30 mouse cellular contexts compared by ENCODE assay signal in genomic region chr6:136714097-136714496, GRCm38 (mm10). TPM values are rescaled to one million over a fixed set of nuclear protein-coding genes. Genes with fewer than 3 reads are reported as not detected.
DNase-seq lines count a peak whose midpoint lies in the region; ATAC-seq and TF ChIP-seq lines count a peak whose summit lies in the region.
"Had no signal": no experiment of that assay in that cellular context is flagged by ENCODE, and none has a peak within 500 bp of the region (broad histone marks: within the 10 kb centered on the region; RNA-seq: fewer than 3 reads in every experiment).

No protein-coding gene starts in this region.

- H3K27ac ChIP-seq in lung, postnatal 0 days (ENCODE audit: low read length) = no peak overlapping the region
- H3K27ac ChIP-seq: forebrain, embryonic 13.5 days; layer of hippocampus, adult 2 months; left cerebral cortex, adult 2 months; limb, embryonic 13.5 days; liver, embryonic 12.5 days; midbrain, embryonic 13.5 days; neural tube, embryonic 15.5 days; stomach, postnatal 0 days had no signal

- H3K4me2 ChIP-seq in lung, postnatal 0 days (replicated peaks; ENCODE audit: low read depth, low read length) = no peak overlapping the region
- H3K4me2 ChIP-seq: forebrain, embryonic 13.5 days; limb, embryonic 13.5 days; liver, embryonic 12.5 days; midbrain, embryonic 13.5 days; neural tube, embryonic 15.5 days had no signal

- no peak for TF ChIP-seq CTCF in lung, postnatal 0 days (IDR thresholded peaks at IDR 0.05)

- 64% methylated on average over 3 of the region's 3 CpGs for WGBS in lung, postnatal 0 days

- H3K9me3 ChIP-seq in lung, postnatal 0 days (ENCODE audit: low read length) = no peaks in the 10 kb centered on the region
- H3K9me3 ChIP-seq: forebrain, embryonic 13.5 days; limb, embryonic 13.5 days; liver, embryonic 12.5 days; midbrain, embryonic 13.5 days; neural tube, embryonic 15.5 days had no signal

- no peak overlapping the region for H3K9ac ChIP-seq in lung, postnatal 0 days (replicated peaks; ENCODE audit: low read depth)
- H3K9ac ChIP-seq: forebrain, embryonic 13.5 days; limb, embryonic 13.5 days; liver, embryonic 12.5 days; midbrain, embryonic 13.5 days; neural tube, embryonic 15.5 days had no signal

- no peaks in the 10 kb centered on the region for H3K36me3 ChIP-seq in lung, postnatal 0 days (ENCODE audit: insufficient read depth, low read length)
- H3K36me3 ChIP-seq: limb, embryonic 13.5 days; liver, embryonic 12.5 days; midbrain, embryonic 13.5 days; neural tube, embryonic 15.5 days had no signal

- no peaks in the 10 kb centered on the region for H3K4me1 ChIP-seq in lung, postnatal 0 days (ENCODE audit: insufficient read depth, low read depth, low read length)
- H3K4me1 ChIP-seq: forebrain, embryonic 13.5 days; limb, embryonic 13.5 days; liver, embryonic 12.5 days; midbrain, embryonic 13.5 days; neural tube, embryonic 15.5 days had no signal

- no peak overlapping the region for H3K4me3 ChIP-seq in lung, postnatal 0 days (ENCODE audit: low read depth, low read length)
- H3K4me3 ChIP-seq: forebrain, embryonic 13.5 days; layer of hippocampus, adult 2 months; left cerebral cortex, adult 2 months; limb, embryonic 13.5 days; liver, embryonic 12.5 days; midbrain, embryonic 13.5 days; neural tube, embryonic 15.5 days had no signal

- DNase-seq in lung, postnatal 0 days (ENCODE audit: low spot score) = peak; percentile 12
- no peak for DNase-seq in lung, postnatal 10 days
- DNase-seq in A20 (ENCODE audit: low read depth, low spot score) = peak; percentile 70
- no peak for DNase-seq in right cerebral cortex, postnatal 10 days (ENCODE audit: low spot score in 2 of 2)
- no peak for DNase-seq in kidney, adult 18-20 months
- DNase-seq: adrenal gland, adult 2 months; adrenal gland, postnatal 36 days; cerebellum, adult 9-10 months; cerebellum, postnatal 36 days; gastrocnemius, postnatal 10 days; heart, postnatal 14 days; kidney, adult 2 months; kidney, postnatal 36 days; lung, adult 18-20 months; right cerebral cortex, postnatal 4 days; thymus, adult 18-20 months; thymus, postnatal 25 days had no signal

- TF ChIP-seq EP300 in lung, postnatal 0 days (IDR thresholded peaks at IDR 0.05) = no peak

- ATAC-seq in lung, postnatal 0 days = no peak
- ATAC-seq in granulocyte monocyte progenitor cell, adult 5-6 weeks (replicated peaks; ENCODE audit: poor library complexity, severe bottlenecking) = peak; percentile 69
- peak; percentile 55; the same call in 1 of the 2 replicates for ATAC-seq in neutrophil, adult 5-6 weeks (ENCODE audit: extremely low read depth, insufficient number of reproducible peaks, low FRiP score, poor library complexity, severe bottlenecking)
- ATAC-seq: activated CD4-positive, CD25-positive, alpha-beta regulatory T cell, adult 4 months; forebrain, embryonic 13.5 days; hindbrain, embryonic 16.5 days; liver, embryonic 12.5 days; midbrain, embryonic 13.5 days had no signal

- no peaks in the 10 kb centered on the region for H3K27me3 ChIP-seq in lung, postnatal 0 days (replicated peaks; ENCODE audit: insufficient read depth, low read length)
- H3K27me3 ChIP-seq: forebrain, embryonic 13.5 days; limb, embryonic 13.5 days; liver, embryonic 12.5 days; midbrain, embryonic 13.5 days; neural tube, embryonic 15.5 days had no signal

RNA-seq across cellular contexts. Expression of gene Plbd1, which starts 52.4 kb away (rescaled TPM):
- 6.0 and 7.2 TPM in 2 replicates for polyA plus RNA-seq in lung, postnatal 0 days (2015; fragmentation: Nextera tagmentation; extraction: Ambion mirVana)
- total RNA-seq in granulocyte monocyte progenitor cell, adult 5-6 weeks (2014; fragmentation: Nextera tagmentation) = 0.79 and 3.6 TPM in 2 replicates
- 5.1 and 7.7 TPM in 2 replicates for total RNA-seq in granulocyte monocyte progenitor cell, adult 5-6 weeks (2017)
- 276 and 296 TPM in 2 replicates for total RNA-seq in neutrophil, adult 5-6 weeks (2017)
- total RNA-seq: left cerebral cortex, postnatal 36 days had no signal

Comparison
In these comparisons a context has a peak if more than half of its experiments do, and no peak if none do; other contexts are left out.
1. DNase-seq: peak in lung, postnatal 0 days (single experiment) and A20 (single experiment); none in lung, postnatal 10 days (single experiment), right cerebral cortex, postnatal 10 days (0 of 2) and kidney, adult 18-20 months (single experiment).
2. RNA of gene Plbd1, which starts 52.4 kb away (total RNA-seq): 276 to 296 TPM in neutrophil, adult 5-6 weeks; 0.79 to 7.7 TPM in granulocyte monocyte progenitor cell, adult 5-6 weeks; every median in the first group is over 10 times any median in the second.